Mouse (Mus musculus): Measurements from ENCODE around the gene Chchd4. TPM values are rescaled to one million over a fixed set of nuclear protein-coding genes. Genes with fewer than 3 reads are reported as not detected.
"Not testable (repeated sequence)": the region's sequence is repeated elsewhere in the genome, so short reads cannot be mapped to it uniquely, and the experiment has no call there.

The Chchd4 gene
- polyA plus RNA-seq, 1 experiment: 14.0 TPM

- no peak for TF ChIP-seq CTCF (IDR thresholded peaks at IDR 0.05; ENCODE audit: borderline replicate concordance, extremely low read depth, insufficient read depth, insufficient read length)
- TF ChIP-seq POLR2A (IDR thresholded peaks at IDR 0.05; ENCODE audit: borderline replicate concordance, extremely low read depth, insufficient read depth, insufficient read length, poor library complexity, severe bottlenecking): no peak
- peak; percentile 33 for DNase-seq (ENCODE audit: low read depth)
Measured at GRCm38 (mm10) chr6:91472319-91472718, 1.0 kb downstream of the Chchd4 start.

- not testable (repeated sequence) for DNase-seq (ENCODE audit: low read depth)
Measured at GRCm38 (mm10) chr6:91471427-91471826, 1.9 kb downstream of the Chchd4 start.

GRCm38 (mm10) chr6:91470712-91471111 is 2.6 kb downstream of the Chchd4 start:
- TF ChIP-seq CTCF (IDR thresholded peaks at IDR 0.05; ENCODE audit: borderline replicate concordance, extremely low read depth, insufficient read depth, insufficient read length): no peak
- TF ChIP-seq POLR2A (IDR thresholded peaks at IDR 0.05; ENCODE audit: borderline replicate concordance, extremely low read depth, insufficient read depth, insufficient read length, poor library complexity, severe bottlenecking): no peak

GRCm38 (mm10) chr6:91467106-91467505 is 6.2 kb downstream of the Chchd4 start:
- TF ChIP-seq POLR2A (IDR thresholded peaks at IDR 0.05; ENCODE audit: borderline replicate concordance, extremely low read depth, insufficient read depth, insufficient read length, poor library complexity, severe bottlenecking) (no peak), CTCF (IDR thresholded peaks at IDR 0.05; ENCODE audit: borderline replicate concordance, extremely low read depth, insufficient read depth, insufficient read length) (no peak)
- no peak for DNase-seq (ENCODE audit: low read depth)

More at GRCm38 (mm10) chr6:91470712-91471111, 2.6 kb downstream of the Chchd4 start:
- DNase-seq (ENCODE audit: low read depth): no peak

- no peak for TF ChIP-seq CTCF (IDR thresholded peaks at IDR 0.05; ENCODE audit: borderline replicate concordance, extremely low read depth, insufficient read depth, insufficient read length)
- TF ChIP-seq POLR2A (IDR thresholded peaks at IDR 0.05; ENCODE audit: borderline replicate concordance, extremely low read depth, insufficient read depth, insufficient read length, poor library complexity, severe bottlenecking): no peak
- DNase-seq (ENCODE audit: low read depth): no peak
Measured at GRCm38 (mm10) chr6:91465756-91466155, 7.6 kb downstream of the Chchd4 start.

- DNase-seq (ENCODE audit: low read depth): no peak
- TF ChIP-seq CTCF (IDR thresholded peaks at IDR 0.05; ENCODE audit: borderline replicate concordance, extremely low read depth, insufficient read depth, insufficient read length) (no peak), POLR2A (IDR thresholded peaks at IDR 0.05; ENCODE audit: borderline replicate concordance, extremely low read depth, insufficient read depth, insufficient read length, poor library complexity, severe bottlenecking) (no peak)
Measured at GRCm38 (mm10) chr6:91459471-91459870, 13.9 kb downstream of the Chchd4 start.

GRCm38 (mm10) chr6:91454546-91454945 is 18.8 kb downstream of the Chchd4 start:
- DNase-seq (ENCODE audit: low read depth): no peak
- no peak for TF ChIP-seq CTCF (IDR thresholded peaks at IDR 0.05; ENCODE audit: borderline replicate concordance, extremely low read depth, insufficient read depth, insufficient read length)

GRCm38 (mm10) chr6:91452056-91452455 is 21.3 kb downstream of the Chchd4 start:
- no peak for TF ChIP-seq POLR2A (IDR thresholded peaks at IDR 0.05; ENCODE audit: borderline replicate concordance, extremely low read depth, insufficient read depth, insufficient read length, poor library complexity, severe bottlenecking)
- no peak for TF ChIP-seq CTCF (IDR thresholded peaks at IDR 0.05; ENCODE audit: borderline replicate concordance, extremely low read depth, insufficient read depth, insufficient read length)
- DNase-seq (ENCODE audit: low read depth): no peak

- DNase-seq (ENCODE audit: low read depth): no peak
- TF ChIP-seq POLR2A (IDR thresholded peaks at IDR 0.05; ENCODE audit: borderline replicate concordance, extremely low read depth, insufficient read depth, insufficient read length, poor library complexity, severe bottlenecking) (no peak), CTCF (IDR thresholded peaks at IDR 0.05; ENCODE audit: borderline replicate concordance, extremely low read depth, insufficient read depth, insufficient read length) (no peak)
Measured at GRCm38 (mm10) chr6:91449472-91450225, 23.7 kb downstream of the Chchd4 start.

- DNase-seq (ENCODE audit: low read depth): no peak
- TF ChIP-seq POLR2A (IDR thresholded peaks at IDR 0.05; ENCODE audit: borderline replicate concordance, extremely low read depth, insufficient read depth, insufficient read length, poor library complexity, severe bottlenecking): no peak
- no peak for TF ChIP-seq CTCF (IDR thresholded peaks at IDR 0.05; ENCODE audit: borderline replicate concordance, extremely low read depth, insufficient read depth, insufficient read length)
Measured at GRCm38 (mm10) chr6:91445316-91445715, 28.0 kb downstream of the Chchd4 start.

- TF ChIP-seq CTCF (IDR thresholded peaks at IDR 0.05; ENCODE audit: borderline replicate concordance, extremely low read depth, insufficient read depth, insufficient read length): no peak
- TF ChIP-seq POLR2A (IDR thresholded peaks at IDR 0.05; ENCODE audit: borderline replicate concordance, extremely low read depth, insufficient read depth, insufficient read length, poor library complexity, severe bottlenecking): no peak
- no peak for DNase-seq (ENCODE audit: low read depth)
Measured at GRCm38 (mm10) chr6:91441145-91441662, 32.1 kb downstream of the Chchd4 start.

- peak; percentile 98 for DNase-seq (ENCODE audit: low read depth)
Measured at GRCm38 (mm10) chr6:91440474-91441144, 32.7 kb downstream of the Chchd4 start.

More at GRCm38 (mm10) chr6:91440474-91441144, 32.7 kb downstream of the Chchd4 start:
- TF ChIP-seq POLR2A (IDR thresholded peaks at IDR 0.05; ENCODE audit: borderline replicate concordance, extremely low read depth, insufficient read depth, insufficient read length, poor library complexity, severe bottlenecking) (peak; percentile 87; the same call in 1 of the 2 replicates), CTCF (IDR thresholded peaks at IDR 0.05; ENCODE audit: borderline replicate concordance, extremely low read depth, insufficient read depth, insufficient read length) (no peak)
